8 mouse cellular contexts compared by ENCODE assay signal in the genomic region with DNA sequence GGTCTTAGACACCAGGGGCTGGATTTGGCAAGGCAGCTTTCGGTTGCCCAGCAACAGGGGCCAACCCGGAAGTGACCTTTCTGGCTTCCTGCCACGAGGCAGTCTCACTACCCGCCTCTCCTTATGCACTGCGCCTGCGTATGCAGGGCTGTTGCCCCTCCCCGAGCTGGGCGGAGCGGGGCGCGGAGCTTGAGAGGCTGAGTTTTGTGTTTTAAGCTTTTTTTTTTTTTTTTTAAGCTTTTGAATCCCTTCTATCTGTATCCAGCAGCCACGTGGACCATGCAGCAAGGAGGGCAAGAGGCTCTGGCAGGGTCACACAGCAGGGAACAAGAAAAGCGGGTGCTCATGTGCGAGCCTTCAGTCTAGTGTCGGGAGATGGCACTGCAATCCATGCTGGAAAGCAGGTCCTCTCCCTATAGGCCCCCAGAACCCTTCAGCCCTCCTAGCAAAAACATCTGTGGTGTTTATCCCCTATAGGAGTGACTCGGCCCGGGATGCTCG. TPM values are rescaled to one million over a fixed set of nuclear protein-coding genes. Genes with fewer than 3 reads are reported as not detected.
A peak's percentile ranks its signal among the peaks of the same experiment; 100 is the strongest.
DNase-seq lines count a peak whose midpoint lies in the region; ATAC-seq and TF ChIP-seq lines count a peak whose summit lies in the region.

No protein-coding gene starts in this region.

- H3K79me2 ChIP-seq in macrophage (ENCODE audit: inconsistent target) = no peaks in the 10 kb centered on the region

- peak; percentile 91 for ATAC-seq in common myeloid progenitor, adult 5-6 weeks (replicated peaks; ENCODE audit: low read depth, poor library complexity, severe bottlenecking)

- intact Hi-C loops in left cerebral cortex, adult 2 months (cut with DNase I) = no loop called here

- peak overlapping the region; percentile 46 for H3K4me3 ChIP-seq in left cerebral cortex, adult 2 months
- peak overlapping the region; percentile 10 for H3K4me3 ChIP-seq in macrophage (ENCODE audit: inconsistent target)

- peak; percentile 48 for DNase-seq in WW6 (ENCODE audit: low read depth, low spot score)
- peak; percentile 69 to 81 for DNase-seq in gastrocnemius, adult 8-10 months (ENCODE audit: low spot score in 2 of 2)
- peak; percentile 79 for DNase-seq in hindlimb bud, embryonic 11.5 days (ENCODE audit: extremely low spot score, low read depth, low spot score)
- DNase-seq in left cerebral cortex, adult 2 months (ENCODE audit: extremely low spot score in 1 of 2, low spot score in 2 of 2) = peak; percentile 84 to 87
- peak; percentile 89 for DNase-seq in retina, postnatal 7 days (ENCODE audit: low read depth, low spot score)
- DNase-seq in urinary bladder, adult 2 months (ENCODE audit: low spot score) = peak; percentile 73

- H3K36me3 ChIP-seq in macrophage (ENCODE audit: inconsistent target) = no peaks in the 10 kb centered on the region

- 6% methylated on average over 18 of the region's 18 CpGs for WGBS in macrophage (ENCODE audit: missing documents)

- H3K27ac ChIP-seq in left cerebral cortex, adult 2 months = peak overlapping the region; percentile 66; the same call in 1 of the 2 replicates
- H3K27ac ChIP-seq in macrophage = no peak overlapping the region

- peak; percentile 55 for TF ChIP-seq CTCF in left cerebral cortex, adult 2 months (IDR thresholded peaks at IDR 0.05)

RNA-seq across cellular contexts. Expression of a gene that starts 5.1 kb away (rescaled TPM):
- not detected in 2 replicates for total RNA-seq in common myeloid progenitor, adult 5-6 weeks (2017)
- not detected for total RNA-seq in gastrocnemius, adult 8-10 months (2022)
- under 1 TPM; 0.41 to 0.84 TPM for total RNA-seq in left cerebral cortex, adult 2 months (2021)
- not detected for total RNA-seq in macrophage (2018; cell fraction: chromatin; rRNA removed)
- under 1 TPM in 2 of 26 experiments, not detected in 24; 0.05 TPM for total RNA-seq in macrophage (2018; cell fraction: cytosol; rRNA removed)
- total RNA-seq in macrophage (2018; cell fraction: nucleus; rRNA removed) = not detected
- polyA plus RNA-seq in macrophage (2018) = not detected in 3 replicates
- polyA plus RNA-seq in urinary bladder, adult 2 months (2012; rRNA removed) = 0.06 and 0.07 TPM in 2 replicates

RNA-seq across cellular contexts. Expression of a gene that starts 27.1 kb away (rescaled TPM):
- total RNA-seq in common myeloid progenitor, adult 5-6 weeks (2017) = not detected in 2 replicates
- not detected for total RNA-seq in gastrocnemius, adult 8-10 months (2022)
- 1 to 10 TPM; 2.1 to 3.5 TPM for total RNA-seq in left cerebral cortex, adult 2 months (2021)
- total RNA-seq in macrophage (2018; cell fraction: chromatin; rRNA removed) = not detected
- total RNA-seq in macrophage (2018; cell fraction: cytosol; rRNA removed) = not detected
- not detected for total RNA-seq in macrophage (2018; cell fraction: nucleus; rRNA removed)
- not detected in 3 replicates for polyA plus RNA-seq in macrophage (2018)
- polyA plus RNA-seq in urinary bladder, adult 2 months (2012; rRNA removed) = 0.06 and 0.09 TPM in 2 replicates

RNA-seq across cellular contexts. Expression of a gene that starts 34.6 kb away (rescaled TPM):
- total RNA-seq in common myeloid progenitor, adult 5-6 weeks (2017) = 0.87 TPM in 1 of 2 replicates, not detected in the other
- total RNA-seq in gastrocnemius, adult 8-10 months (2022) = 10 to 100 TPM; 84.8 to 99.7 (median 97.8) TPM
- 10 to 100 TPM; 59.8 to 66.7 TPM for total RNA-seq in left cerebral cortex, adult 2 months (2021)
- total RNA-seq in macrophage (2018; cell fraction: chromatin; rRNA removed) = 10 to 100 TPM in 15 of 26 experiments, 1 to 10 TPM in 10, under 1 TPM in 1; 0.92 to 25.0 (median 13.2) TPM
- 100 to 1,000 TPM in 9 of 26 experiments, 10 to 100 TPM in 17; 67.1 to 127 (median 92.9) TPM for total RNA-seq in macrophage (2018; cell fraction: cytosol; rRNA removed)
- total RNA-seq in macrophage (2018; cell fraction: nucleus; rRNA removed) = 10 to 100 TPM in 25 of 26 experiments, 1 to 10 TPM in 1; 9.3 to 46.7 (median 27.1) TPM
- polyA plus RNA-seq in macrophage (2018) = 41.3 to 98.7 TPM (median 69.7 TPM) in 3 replicates
- 33.1 and 35.2 TPM in 2 replicates for polyA plus RNA-seq in urinary bladder, adult 2 months (2012; rRNA removed)

Comparison
In these comparisons a context has a peak if more than half of its experiments do, and no peak if none do; other contexts are left out.
1. RNA of a gene that starts 34.6 kb away (total RNA-seq): 84.8 to 99.7 TPM in gastrocnemius, adult 8-10 months and 59.8 to 66.7 TPM in left cerebral cortex, adult 2 months; 0.87 TPM in common myeloid progenitor, adult 5-6 weeks; every median in the first group is over 10 times any median in the second.
2. Peak in every context shown above with its lines, with median percentiles within 50 percentile points of each other: DNase-seq.